Mouse (Mus musculus) limb, embryonic 14.5 days (tissue): ENCODE data around the gene Tmem258. TPM values are rescaled to one million over a fixed set of nuclear protein-coding genes. Genes with fewer than 3 reads are reported as not detected.

Source experiments
- ATAC-seq: fragments of 200-750 bp; cut with Nextera tagmentation; 2 replicates; pipeline ENCODE4 v1.8.0; 2017; ENCODE audit warnings: low read depth, moderate number of reproducible peaks, moderate TSS enrichment; ENCODE audit not compliant: low FRiP score
- DNase-seq: peaks from one replicate; pipeline ENCODE4 v3.0.0-alpha.2; 2015; ENCODE audit warnings: low spot score
- H3K27ac ChIP-seq: fragments of 300-500 bp; sonication (generic); replicated peaks from 2 replicates; pipeline ENCODE4 v1.5.1; 2014; ENCODE audit warnings: low read depth, mild to moderate bottlenecking, low read length, moderate library complexity, mixed read lengths
- H3K27me3 ChIP-seq: fragments of 300-500 bp; sonication (generic); 2 replicates; pipeline ENCODE4 v1.6.1; 2014; ENCODE audit warnings: low read length, mixed read lengths; ENCODE audit not compliant: control insufficient read depth, insufficient read depth
- H3K36me3 ChIP-seq: fragments of 300-500 bp; sonication (generic); 2 replicates; pipeline ENCODE4 v1.6.1; 2014; ENCODE audit warnings: mild to moderate bottlenecking, low read length, moderate library complexity, mixed read lengths; ENCODE audit not compliant: control insufficient read depth, insufficient read depth
- H3K4me1 ChIP-seq: fragments of 300-500 bp; sonication (generic); 2 replicates; pipeline ENCODE4 v1.6.1; 2014; ENCODE audit warnings: antibody characterized with exemption, low read length, mixed read lengths; ENCODE audit not compliant: control insufficient read depth, insufficient read depth
- H3K4me2 ChIP-seq: fragments of 300-500 bp; sonication (generic); replicated peaks from 2 replicates; pipeline ENCODE4 v1.6.1; 2014; ENCODE audit warnings: low read depth, mild to moderate bottlenecking, low read length, moderate library complexity; ENCODE audit not compliant: severe bottlenecking
- H3K4me3 ChIP-seq: fragments of 300-500 bp; sonication (generic); replicated peaks from 2 replicates; pipeline ENCODE4 v1.5.1; 2014; ENCODE audit warnings: low read length
- H3K9ac ChIP-seq: fragments of 300-500 bp; sonication (generic); 2 replicates; pipeline ENCODE4 v1.6.1; 2014; ENCODE audit warnings: mild to moderate bottlenecking, low read depth, low read length, moderate library complexity; ENCODE audit not compliant: severe bottlenecking
- H3K9me3 ChIP-seq: fragments of 300-500 bp; sonication (generic); 2 replicates; pipeline ENCODE4 v1.6.1; 2016; ENCODE audit warnings: low read length; ENCODE audit not compliant: control insufficient read depth
- POLR2A ChIP-seq: fragments of 200-500 bp; IDR thresholded peaks from 2 replicates; pipeline ENCODE4 v1.8.0; 2012; ENCODE audit warnings: inconsistent platforms, mild to moderate bottlenecking, moderate library complexity, borderline replicate concordance; ENCODE audit not compliant: insufficient read depth, insufficient read length; ENCODE audit errors: extremely low read depth
- WGBS: fragments of 180-500 bp; shearing (Covaris S2); extraction: QIAGEN DNeasy Blood & Tissue Kit; methylation state at CpG from one replicate; pipeline ENCODE4 v1.1.7; 2014; 5-methylcytosine and 5-hydroxymethylcytosine counted together
- polyA plus RNA-seq, 2 experiments: library from polyadenylated mRNA; depleted of rRNA in 1 of 2; stranded (reverse) in 1 of 2; unstranded in 1 of 2; fragments of >200 nt; fragmentation: Nextera tagmentation in 1 of 2; extraction: Ambion mirVana in 1 of 2; gene quantifications; 2 replicates each; pipeline versions ENCODE4 v1.2.1 to v1.2.3; 2012 to 2014

Gene Tmem258
- polyA plus RNA-seq, 2 experiments = 178 to 516 TPM

- 91% methylated on average over 8 of the region's 8 CpGs for WGBS
- Histone ChIP-seq H3K36me3 (peaks cover 89% of the 10 kb centered on the region), H3K4me3 (no peak overlapping the region), H3K9ac (no peak overlapping the region), H3K27me3 (no peaks in the 10 kb centered on the region), H3K4me2 (no peak overlapping the region), H3K27ac (no peak overlapping the region), H3K9me3 (no peaks in the 10 kb centered on the region), H3K4me1 (no peaks in the 10 kb centered on the region)
- no peak for ATAC-seq
- no peak for TF ChIP-seq POLR2A
- DNase-seq = no peak
Observed at GRCm38 (mm10) chr19:10189940-10190339, 13.9 kb upstream of the Tmem258 start.

GRCm38 (mm10) chr19:10190796-10191195, 13.0 kb upstream of the Tmem258 start:
- ATAC-seq = no peak
- H3K27me3 ChIP-seq = no peaks in the 10 kb centered on the region
- no peaks in the 10 kb centered on the region for H3K4me1 ChIP-seq
- peaks cover 95% of the 10 kb centered on the region for H3K36me3 ChIP-seq
- TF ChIP-seq POLR2A = no peak
- no peaks in the 10 kb centered on the region for H3K9me3 ChIP-seq
- no peak overlapping the region for H3K4me2 ChIP-seq
- peak; percentile 55 for DNase-seq
- no peak overlapping the region for H3K9ac ChIP-seq
- H3K4me3 ChIP-seq = no peak overlapping the region
- H3K27ac ChIP-seq = no peak overlapping the region
- WGBS = 44% methylated on average over 2 of the region's 2 CpGs

GRCm38 (mm10) chr19:10191326-10191725, 12.5 kb upstream of the Tmem258 start:
- DNase-seq = no peak

GRCm38 (mm10) chr19:10194337-10194736, 9.5 kb upstream of the Tmem258 start:
- H3K4me2 ChIP-seq = no peak overlapping the region
- no peak for DNase-seq
- peaks cover 78% of the 10 kb centered on the region for H3K36me3 ChIP-seq
- H3K4me1 ChIP-seq = no peaks in the 10 kb centered on the region
- ATAC-seq = no peak
- 87% methylated on average over 11 of the region's 11 CpGs for WGBS
- H3K4me3 ChIP-seq = no peak overlapping the region
- H3K9ac ChIP-seq = no peak overlapping the region
- H3K9me3 ChIP-seq = no peaks in the 10 kb centered on the region
- H3K27me3 ChIP-seq = no peaks in the 10 kb centered on the region
- no peak overlapping the region for H3K27ac ChIP-seq
- no peak for TF ChIP-seq POLR2A

More at GRCm38 (mm10) chr19:10191326-10191725, 12.5 kb upstream of the Tmem258 start:
- no peak overlapping the region for H3K4me2 ChIP-seq
- no peaks in the 10 kb centered on the region for H3K9me3 ChIP-seq
- ATAC-seq = no peak
- no peaks in the 10 kb centered on the region for H3K27me3 ChIP-seq
- H3K27ac ChIP-seq = no peak overlapping the region
- H3K36me3 ChIP-seq = peaks cover 96% of the 10 kb centered on the region
- 80% methylated on average over 7 of the region's 7 CpGs for WGBS
- no peak for TF ChIP-seq POLR2A
- H3K9ac ChIP-seq = no peak overlapping the region
- H3K4me1 ChIP-seq = no peaks in the 10 kb centered on the region
- no peak overlapping the region for H3K4me3 ChIP-seq

GRCm38 (mm10) chr19:10195252-10195651, 8.6 kb upstream of the Tmem258 start:
- Histone ChIP-seq H3K27ac (no peak overlapping the region), H3K9me3 (no peaks in the 10 kb centered on the region), H3K9ac (no peak overlapping the region), H3K27me3 (no peaks in the 10 kb centered on the region), H3K4me3 (no peak overlapping the region), H3K4me2 (no peak overlapping the region), H3K4me1 (no peaks in the 10 kb centered on the region), H3K36me3 (peaks cover 78% of the 10 kb centered on the region)
- TF ChIP-seq POLR2A = no peak
- DNase-seq (no peak), ATAC-seq (no peak)
- WGBS = 79% methylated on average over 5 of the region's 5 CpGs

GRCm38 (mm10) chr19:10197130-10197529, 6.7 kb upstream of the Tmem258 start:
- Histone ChIP-seq H3K4me2 (no peak overlapping the region), H3K4me1 (no peaks in the 10 kb centered on the region), H3K36me3 (peaks cover 71% of the 10 kb centered on the region), H3K9me3 (no peaks in the 10 kb centered on the region), H3K27ac (no peak overlapping the region), H3K4me3 (no peak overlapping the region), H3K9ac (no peak overlapping the region), H3K27me3 (no peaks in the 10 kb centered on the region)
- DNase-seq (no peak), ATAC-seq (no peak)
- TF ChIP-seq POLR2A = no peak
- 82% methylated on average over 4 of the region's 4 CpGs for WGBS
